Mouse (Mus musculus) heart, embryonic 12.5 days (tissue): ENCODE data around the gene Kcnip3. TPM values are rescaled to one million over a fixed set of nuclear protein-coding genes. Genes with fewer than 3 reads are reported as not detected.

Experiments
- ATAC-seq: fragments of 200-750 bp; cut with Nextera tagmentation; 2 replicates; pipeline ENCODE4 v1.8.0; 2017; ENCODE audit warnings: moderate TSS enrichment, moderate library complexity; ENCODE audit not compliant: insufficient number of reproducible peaks, low FRiP score
- H3K27ac ChIP-seq: fragments of 300-500 bp; sonication (generic); 2 replicates; pipeline ENCODE4 v1.5.1; 2016; ENCODE audit warnings: mild to moderate bottlenecking, moderate library complexity; ENCODE audit not compliant: poor library complexity, severe bottlenecking
- H3K27me3 ChIP-seq: fragments of 300-500 bp; sonication (generic); replicated peaks from 2 replicates; pipeline ENCODE4 v1.6.1; 2016; ENCODE audit warnings: mild to moderate bottlenecking, moderate library complexity
- H3K36me3 ChIP-seq: fragments of 300-500 bp; sonication (generic); 2 replicates; pipeline ENCODE4 v1.6.1; 2016; ENCODE audit warnings: mild to moderate bottlenecking, moderate library complexity
- H3K4me1 ChIP-seq: fragments of 300-500 bp; sonication (generic); replicated peaks from 2 replicates; pipeline ENCODE4 v1.6.1; 2016; ENCODE audit warnings: mild to moderate bottlenecking
- H3K4me2 ChIP-seq: fragments of 300-500 bp; sonication (generic); 2 replicates; pipeline ENCODE4 v1.6.1; 2016; ENCODE audit warnings: mild to moderate bottlenecking, moderate library complexity
- H3K4me3 ChIP-seq: fragments of 300-500 bp; sonication (generic); 2 replicates; pipeline ENCODE4 v1.5.1; 2016; ENCODE audit warnings: mild to moderate bottlenecking
- H3K9ac ChIP-seq: fragments of 300-500 bp; sonication (generic); 2 replicates; pipeline ENCODE4 v1.6.1; 2016; ENCODE audit warnings: mild to moderate bottlenecking, moderate library complexity
- H3K9me3 ChIP-seq: fragments of 300-500 bp; sonication (generic); replicated peaks from 2 replicates; pipeline ENCODE4 v1.6.1; 2016; ENCODE audit warnings: mild to moderate bottlenecking, moderate library complexity
- WGBS: fragments of 180-500 bp; shearing (Covaris S2); methylation state at CpG from one replicate; pipeline ENCODE4 v1.1.7; 2016; 5-methylcytosine and 5-hydroxymethylcytosine counted together
- polyA plus RNA-seq: library from polyadenylated mRNA; unstranded; fragments of >200 nt; fragmentation: Nextera tagmentation; extraction: Ambion mirVana; gene quantifications from 2 replicates; pipeline ENCODE4 v1.2.1, GENCODE M21; 2016

Gene Kcnip3
- 1.2 TPM in 2 replicates for polyA plus RNA-seq

DNA sequence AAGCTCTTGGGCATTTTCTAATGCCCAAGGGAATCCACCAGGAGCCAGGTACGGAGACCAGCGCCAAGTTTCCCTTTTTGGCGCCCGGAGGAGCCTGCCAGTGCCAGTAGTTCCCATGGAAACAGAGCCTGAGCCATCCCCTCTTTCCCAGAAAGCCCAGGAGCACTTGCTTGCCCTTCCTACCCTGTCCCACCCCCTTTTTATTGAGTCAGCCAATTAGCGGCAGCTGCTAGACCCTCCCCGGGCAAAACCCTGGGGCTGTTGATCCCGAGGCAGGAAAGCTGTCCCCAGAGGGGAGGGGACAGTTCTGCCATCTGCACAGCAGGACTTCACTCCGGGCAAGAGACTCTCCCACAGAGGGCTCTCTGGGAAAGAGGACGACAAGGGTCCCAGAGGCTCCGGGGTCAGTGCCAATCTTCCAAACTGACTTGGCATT is at the start of gene Kcnip3:
Kcnip3 (minus strand) TSS at position 89 of the 436 bp plus-strand sequence.
- Histone ChIP-seq H3K36me3 (no peaks in the 10 kb centered on the region), H3K9me3 (no peaks in the 10 kb centered on the region), H3K4me1 (peaks cover 14% of the 10 kb centered on the region), H3K27ac (no peak within 1 kb of the TSS), H3K4me2 (peak within 1 kb of the TSS; percentile 66), H3K9ac (0 out of 2 replicates have a peak within 1 kb of the TSS, but pooled peaks have one; percentile 26), H3K27me3 (peaks cover 22% of the 10 kb centered on the region), H3K4me3 (peak within 1 kb of the TSS; percentile 35)
- ATAC-seq, result no peak
- WGBS, result 6% methylated on average over 10 of the region's 10 CpGs

DNA sequence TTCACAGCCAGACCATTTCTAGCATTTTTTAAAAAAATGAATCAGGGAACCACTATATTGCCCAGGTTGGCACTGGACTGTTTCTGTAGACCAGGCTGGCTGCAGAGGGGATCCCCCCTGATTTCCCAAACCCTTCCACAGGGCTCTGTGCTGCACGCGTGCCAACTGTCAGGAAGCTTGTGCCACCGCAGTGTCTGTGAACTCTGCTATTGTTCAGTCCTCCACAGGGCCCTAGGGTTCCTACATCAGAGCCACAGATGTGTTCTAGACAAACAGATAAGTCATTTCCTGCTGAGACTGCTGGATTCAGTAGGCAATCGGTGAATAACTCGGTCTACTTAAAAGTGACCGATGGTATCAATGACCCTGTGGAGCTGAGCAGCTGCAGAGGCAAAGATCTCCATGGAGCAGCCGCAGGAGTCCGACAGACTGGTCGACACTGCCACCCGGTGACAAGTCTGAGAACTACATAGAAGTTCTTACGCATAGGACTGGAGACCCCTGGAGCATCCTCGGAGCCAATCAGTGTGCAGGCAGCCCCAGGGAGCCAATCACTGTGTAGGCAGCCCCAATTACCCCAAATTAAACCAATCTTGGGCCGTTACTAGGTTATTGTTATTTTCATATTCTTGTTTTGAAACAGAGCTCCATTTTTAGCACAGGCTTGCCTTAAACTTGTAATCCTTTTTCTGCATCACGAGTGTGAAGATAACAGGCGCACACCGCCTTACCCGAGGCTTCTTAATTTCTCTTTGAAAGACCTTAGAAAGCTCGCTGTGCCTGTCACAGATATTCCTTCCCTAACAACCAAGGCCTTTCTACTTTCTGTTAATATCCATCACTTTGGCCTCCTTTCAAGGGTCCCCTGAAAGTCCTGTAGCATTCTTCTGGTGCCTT is 37.4 kb upstream of the Kcnip3 start:
- H3K4me2 ChIP-seq, result peak overlapping the region; percentile 30; the same call in 1 of the 2 replicates
- ATAC-seq, result peak; percentile 79
- H3K27me3 ChIP-seq, result peaks cover 29% of the 10 kb centered on the region
- WGBS, result 13% methylated on average over 18 of the region's 18 CpGs
- no peak overlapping the region for H3K27ac ChIP-seq
- H3K36me3 ChIP-seq, result no peaks in the 10 kb centered on the region
- H3K4me1 ChIP-seq, result no peaks in the 10 kb centered on the region
- H3K9me3 ChIP-seq, result no peaks in the 10 kb centered on the region
- H3K9ac ChIP-seq, result no peak overlapping the region
- no peak overlapping the region for H3K4me3 ChIP-seq

DNA sequence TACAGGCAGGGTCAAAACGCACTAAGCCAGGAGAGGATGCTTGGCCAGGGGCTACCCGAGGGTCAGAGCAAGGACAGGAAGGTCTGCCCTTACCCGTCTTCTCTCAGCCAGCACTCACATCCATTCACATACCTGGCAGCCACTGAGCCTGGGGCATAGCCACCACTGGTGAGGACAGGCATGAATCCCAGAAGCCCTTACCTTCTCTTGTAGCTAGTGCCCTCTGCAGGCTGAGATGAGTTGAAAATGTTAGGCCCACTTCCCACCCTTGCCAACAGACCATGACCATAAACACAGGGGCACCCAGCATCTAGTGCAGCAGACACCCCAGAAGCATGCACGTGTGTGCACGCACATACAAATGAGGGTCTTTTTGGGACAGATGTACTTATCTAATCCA is 29.2 kb upstream of the Kcnip3 start:
- H3K36me3 ChIP-seq, result no peaks in the 10 kb centered on the region
- no peak overlapping the region for H3K4me2 ChIP-seq
- no peak overlapping the region for H3K4me3 ChIP-seq
- no peaks in the 10 kb centered on the region for H3K4me1 ChIP-seq
- no peak overlapping the region for H3K9ac ChIP-seq
- ATAC-seq, result 0 out of 2 replicates have a peak, but pooled peaks have one; percentile 29
- H3K27ac ChIP-seq, result no peak overlapping the region
- H3K9me3 ChIP-seq, result no peaks in the 10 kb centered on the region
- 48% methylated on average over 5 of the region's 5 CpGs for WGBS
- H3K27me3 ChIP-seq, result peaks cover 3% of the 10 kb centered on the region; the same call in 1 of the 2 replicates

DNA sequence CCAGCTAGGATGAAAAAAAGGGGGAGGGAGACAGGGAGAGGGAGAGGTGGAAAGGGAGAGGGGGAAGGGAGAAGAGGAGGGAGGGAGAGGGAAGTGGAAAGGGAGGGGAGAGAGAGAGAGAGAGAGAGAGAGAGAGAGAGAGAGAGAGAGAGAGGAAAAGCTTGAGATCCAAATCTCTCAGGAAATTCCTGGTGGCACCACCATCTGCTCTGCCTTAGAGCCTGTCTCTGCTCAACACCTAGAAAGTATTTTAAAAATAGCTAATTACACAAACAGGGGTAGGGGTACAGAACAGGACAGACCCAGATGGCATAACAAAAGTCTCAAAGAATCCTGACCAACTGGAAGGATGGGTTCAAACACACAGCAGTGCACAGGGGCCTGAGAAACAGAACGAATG is 28.6 kb upstream of the Kcnip3 start:
- peaks cover 3% of the 10 kb centered on the region; the same call in 1 of the 2 replicates for H3K27me3 ChIP-seq
- no peak for ATAC-seq
- no peak overlapping the region for H3K4me3 ChIP-seq
- no peaks in the 10 kb centered on the region for H3K36me3 ChIP-seq
- H3K27ac ChIP-seq, result no peak overlapping the region
- no peaks in the 10 kb centered on the region for H3K9me3 ChIP-seq
- WGBS, result 77% methylated on average over 1 of the region's 1 CpGs
- H3K4me2 ChIP-seq, result no peak overlapping the region
- H3K4me1 ChIP-seq, result no peaks in the 10 kb centered on the region
- H3K9ac ChIP-seq, result no peak overlapping the region

DNA sequence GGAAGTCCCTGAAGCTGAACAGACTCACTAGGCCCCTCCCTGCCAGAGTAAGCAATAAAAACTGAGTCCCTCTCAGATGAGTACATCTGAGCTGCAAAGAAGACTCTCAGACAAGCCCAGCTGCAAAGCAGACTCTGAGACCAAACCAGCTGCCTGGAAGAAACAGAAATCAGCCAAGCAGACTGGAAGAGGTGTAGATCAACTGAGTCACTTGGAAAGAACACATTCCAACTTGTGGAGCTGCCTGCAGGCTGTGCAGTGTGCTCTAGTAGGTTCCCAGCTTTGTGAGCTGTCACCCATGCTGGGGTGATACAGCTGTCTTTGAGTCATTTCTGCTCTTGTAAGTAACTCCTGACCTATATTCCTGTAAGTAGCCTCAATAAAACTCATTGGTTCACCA is 27.8 kb upstream of the Kcnip3 start:
- no peak overlapping the region for H3K27ac ChIP-seq
- ATAC-seq, result no peak
- no peaks in the 10 kb centered on the region for H3K36me3 ChIP-seq
- no peak overlapping the region for H3K9ac ChIP-seq
- H3K27me3 ChIP-seq, result peaks cover 9% of the 10 kb centered on the region; the same call in 1 of the 2 replicates
- H3K4me1 ChIP-seq, result no peaks in the 10 kb centered on the region
- H3K4me2 ChIP-seq, result no peak overlapping the region
- no peaks in the 10 kb centered on the region for H3K9me3 ChIP-seq
- no peak overlapping the region for H3K4me3 ChIP-seq

DNA sequence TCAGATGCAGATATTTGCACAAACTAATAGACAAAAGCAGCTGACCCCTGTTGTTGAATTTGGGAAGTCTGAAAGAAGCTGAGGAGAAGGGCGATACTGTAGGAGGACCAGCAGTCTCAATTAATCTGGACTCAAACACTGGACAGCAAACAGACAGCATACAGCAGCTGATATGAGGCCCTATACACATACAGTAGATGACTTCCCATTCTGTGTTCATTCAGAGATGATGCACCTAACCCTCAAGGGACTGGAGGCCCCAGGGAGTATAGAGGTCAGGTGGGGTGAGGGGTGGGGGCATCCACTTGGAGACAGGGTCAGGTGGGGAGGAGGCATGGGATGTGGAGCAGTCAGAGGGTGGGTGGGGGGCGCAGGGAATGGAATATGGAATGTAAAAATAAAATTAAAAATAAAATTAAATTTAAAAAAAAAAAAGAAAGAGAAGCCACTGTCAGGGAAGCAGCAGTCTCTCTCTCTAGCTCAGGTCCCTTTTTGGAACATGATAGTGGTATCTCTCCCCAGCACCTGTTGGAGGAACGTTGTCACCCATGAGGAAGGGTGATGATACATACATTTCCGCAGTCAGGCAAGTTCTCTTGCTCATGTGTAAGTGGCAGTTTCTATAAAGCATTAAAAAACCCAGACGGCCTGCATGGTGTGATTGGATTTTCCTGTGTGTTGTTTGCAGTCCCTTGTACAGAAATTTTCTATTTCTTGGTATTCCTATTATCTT is 26.6 kb upstream of the Kcnip3 start:
- no peak overlapping the region for H3K4me2 ChIP-seq
- peaks cover 18% of the 10 kb centered on the region for H3K27me3 ChIP-seq
- no peaks in the 10 kb centered on the region for H3K4me1 ChIP-seq
- H3K4me3 ChIP-seq, result no peak overlapping the region
- H3K27ac ChIP-seq, result no peak overlapping the region
- H3K36me3 ChIP-seq, result no peaks in the 10 kb centered on the region
- no peaks in the 10 kb centered on the region for H3K9me3 ChIP-seq
- 62% methylated on average over 5 of the region's 5 CpGs for WGBS
- ATAC-seq, result no peak
- no peak overlapping the region for H3K9ac ChIP-seq

DNA sequence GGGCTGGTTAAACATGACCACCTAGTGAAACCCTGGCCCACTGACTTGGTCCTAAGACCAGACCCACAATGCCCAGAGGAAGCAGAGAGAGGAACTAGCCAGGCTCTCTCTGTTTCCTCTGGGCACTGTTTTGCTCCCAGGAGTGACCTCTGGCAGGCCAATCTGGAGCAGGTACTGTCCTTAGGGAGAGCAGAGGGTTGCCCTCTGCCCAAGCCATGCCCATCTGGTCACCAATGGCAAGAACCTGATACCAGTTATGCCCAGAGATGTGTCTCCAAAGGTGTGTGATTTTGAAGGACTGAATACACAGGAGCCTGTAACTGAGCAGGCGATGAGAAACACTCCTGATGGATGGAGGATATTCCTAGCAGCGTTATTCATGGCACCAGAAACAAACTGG is 19.8 kb upstream of the Kcnip3 start:
- Histone ChIP-seq H3K36me3 (no peaks in the 10 kb centered on the region), H3K27ac (no peak overlapping the region), H3K9me3 (no peaks in the 10 kb centered on the region), H3K27me3 (peaks cover 84% of the 10 kb centered on the region), H3K4me3 (no peak overlapping the region), H3K4me2 (no peak overlapping the region), H3K9ac (no peak overlapping the region), H3K4me1 (0 out of 2 replicates have a peak, but pooled peaks cover 6% of the 10 kb centered on the region)
- ATAC-seq, result no peak
- WGBS, result 73% methylated on average over 2 of the region's 2 CpGs

DNA sequence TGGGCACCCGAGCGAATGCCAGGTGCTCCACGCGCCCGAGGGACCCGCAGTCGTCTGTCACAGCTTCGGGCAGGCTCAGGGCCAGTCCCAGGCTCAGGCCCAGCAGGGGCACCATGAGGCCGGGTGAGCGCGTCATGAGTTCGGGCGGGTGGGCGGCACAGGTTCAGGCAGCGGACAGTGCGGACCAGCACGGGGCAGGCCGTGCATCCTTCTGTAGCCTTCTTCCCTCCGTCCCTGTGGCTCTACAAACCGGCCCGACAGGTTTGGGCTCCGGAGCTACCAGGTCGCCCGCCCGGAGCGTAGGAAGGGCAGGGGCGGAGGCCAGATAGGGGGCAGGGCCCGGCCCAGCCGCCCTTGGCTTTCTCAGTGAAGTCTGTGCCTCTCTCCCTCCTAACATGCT is 19.3 kb upstream of the Kcnip3 start, which contains the start of gene Prom2:
Prom2 (minus strand) TSS at position 283 of the 400 bp plus-strand sequence.
- no peak within 1 kb of the TSS for H3K27ac ChIP-seq
- no peak within 1 kb of the TSS for H3K9ac ChIP-seq
- peak within 1 kb of the TSS; percentile 37 for H3K4me2 ChIP-seq
- ATAC-seq, result 0 out of 2 replicates have a peak, but pooled peaks have one; percentile 27
- 2% methylated on average over 29 of the region's 29 CpGs for WGBS
- peaks cover 89% of the 10 kb centered on the region for H3K27me3 ChIP-seq
- 0 out of 2 replicates have a peak, but pooled peaks cover 6% of the 10 kb centered on the region for H3K4me1 ChIP-seq
- H3K9me3 ChIP-seq, result no peaks in the 10 kb centered on the region
- no peaks in the 10 kb centered on the region for H3K36me3 ChIP-seq
- H3K4me3 ChIP-seq, result peak within 1 kb of the TSS; percentile 15

DNA sequence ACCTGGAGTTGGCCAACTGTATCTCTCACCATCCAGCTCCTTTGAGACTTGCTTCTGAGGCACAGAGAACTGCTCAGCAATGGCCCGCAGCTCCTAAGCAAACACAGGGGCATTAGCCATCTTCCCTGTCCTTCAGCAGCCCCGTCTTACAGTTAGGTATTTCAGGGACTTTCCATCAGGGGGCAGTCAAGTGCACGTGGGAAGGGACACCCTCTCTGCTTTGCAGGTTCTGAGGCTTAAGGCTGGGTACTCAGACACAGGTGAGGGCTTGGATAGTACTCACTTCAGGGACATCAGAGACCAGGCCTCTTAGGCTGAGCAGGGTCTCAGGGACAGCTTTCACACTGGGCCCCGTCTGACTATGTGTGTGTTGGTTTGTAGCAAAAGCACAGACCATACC is 17.6 kb upstream of the Kcnip3 start:
- 0 out of 2 replicates have a peak, but pooled peaks cover 6% of the 10 kb centered on the region for H3K4me1 ChIP-seq
- H3K9ac ChIP-seq, result no peak overlapping the region
- H3K4me2 ChIP-seq, result no peak overlapping the region
- H3K4me3 ChIP-seq, result no peak overlapping the region
- H3K27ac ChIP-seq, result no peak overlapping the region
- H3K9me3 ChIP-seq, result no peaks in the 10 kb centered on the region
- 26% methylated on average over 4 of the region's 4 CpGs for WGBS
- peaks cover 97% of the 10 kb centered on the region for H3K27me3 ChIP-seq
- no peaks in the 10 kb centered on the region for H3K36me3 ChIP-seq
- ATAC-seq, result no peak

DNA sequence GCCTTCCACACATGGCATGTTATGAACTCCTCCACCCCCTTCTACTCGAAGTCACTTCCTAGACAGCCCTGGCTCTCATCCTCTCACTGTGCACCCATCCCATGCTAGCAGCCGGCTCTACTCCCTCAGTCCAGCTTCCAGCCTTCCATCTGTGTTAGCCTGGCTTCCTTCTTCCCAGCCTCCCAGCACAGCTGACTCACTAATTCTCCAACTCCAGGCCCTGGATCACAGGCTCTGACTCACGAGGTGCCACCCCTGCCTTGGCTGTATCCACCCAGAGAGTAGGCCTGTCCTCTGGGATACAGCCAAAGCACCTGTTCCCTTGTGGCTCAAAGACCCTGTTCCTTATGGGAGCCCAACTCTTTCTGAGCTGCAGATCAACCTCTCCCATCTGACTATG is 15.7 kb upstream of the Kcnip3 start:
- ATAC-seq, result no peak
- H3K27me3 ChIP-seq, result peaks cover 79% of the 10 kb centered on the region
- H3K4me3 ChIP-seq, result no peak overlapping the region
- H3K9me3 ChIP-seq, result no peaks in the 10 kb centered on the region
- no peak overlapping the region for H3K4me2 ChIP-seq
- H3K4me1 ChIP-seq, result 0 out of 2 replicates have a peak, but pooled peaks cover 6% of the 10 kb centered on the region
- no peaks in the 10 kb centered on the region for H3K36me3 ChIP-seq
- H3K9ac ChIP-seq, result no peak overlapping the region
- no peak overlapping the region for H3K27ac ChIP-seq
- 51% methylated on average over 3 of the region's 3 CpGs for WGBS

DNA sequence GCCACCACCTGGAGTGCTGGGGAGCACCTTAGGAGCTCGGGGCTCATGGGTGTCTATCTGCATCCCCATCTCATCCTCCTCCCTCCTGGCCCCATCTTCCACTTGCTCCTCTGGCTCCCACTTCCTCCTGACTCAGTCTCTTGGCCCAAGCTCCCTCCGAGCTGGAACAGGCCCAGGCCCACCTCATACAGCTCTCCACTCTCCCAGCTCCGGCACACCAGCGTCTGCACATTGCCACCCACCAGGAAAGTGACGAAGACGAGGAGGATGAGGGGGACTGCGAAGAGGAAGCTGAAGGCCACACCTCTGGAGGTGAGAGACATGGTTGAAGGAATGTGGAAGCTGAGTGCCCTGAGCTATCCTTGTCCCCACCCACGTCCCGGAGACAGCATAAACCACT is 13.5 kb upstream of the Kcnip3 start:
- Histone ChIP-seq H3K4me1 (no peaks in the 10 kb centered on the region), H3K36me3 (no peaks in the 10 kb centered on the region), H3K27me3 (peaks cover 70% of the 10 kb centered on the region), H3K9me3 (no peaks in the 10 kb centered on the region), H3K4me3 (no peak overlapping the region), H3K9ac (no peak overlapping the region), H3K4me2 (no peak overlapping the region), H3K27ac (no peak overlapping the region)
- WGBS, result 71% methylated on average over 9 of the region's 9 CpGs
- no peak for ATAC-seq
